Mouse (Mus musculus): Measurements from ENCODE around the gene Krtap28-13. TPM values are rescaled to one million over a fixed set of nuclear protein-coding genes. Genes with fewer than 3 reads are reported as not detected.

The Krtap28-13 gene
- polyA plus RNA-seq (2012; rRNA removed): not detected in 2 replicates

- no peak for DNase-seq (ENCODE audit: low spot score)
Observed at GRCm38 (mm10) chr1:83060643-83061042, at the start of gene Krtap28-13. Gene Krtap28-13 (plus strand): TSS chr1:83060930.

GRCm38 (mm10) chr1:83014477-83014876, 46.3 kb upstream of the Krtap28-13 start:
- DNase-seq (ENCODE audit: low spot score): no peak

GRCm38 (mm10) chr1:83015329-83015879, 45.3 kb upstream of the Krtap28-13 start:
- DNase-seq (ENCODE audit: low spot score): no peak

GRCm38 (mm10) chr1:83016556-83016955, 44.2 kb upstream of the Krtap28-13 start:
- DNase-seq (ENCODE audit: low spot score): no peak

- DNase-seq (ENCODE audit: low spot score): no peak
Observed at GRCm38 (mm10) chr1:83031950-83032349, 28.8 kb upstream of the Krtap28-13 start.

GRCm38 (mm10) chr1:83032508-83032907, 28.2 kb upstream of the Krtap28-13 start:
- no peak for DNase-seq (ENCODE audit: low spot score)

GRCm38 (mm10) chr1:83034509-83034908, 26.2 kb upstream of the Krtap28-13 start:
- no peak for DNase-seq (ENCODE audit: low spot score)

GRCm38 (mm10) chr1:83036892-83037667, 23.6 kb upstream of the Krtap28-13 start:
- DNase-seq (ENCODE audit: low spot score): no peak

- no peak for DNase-seq (ENCODE audit: low spot score)
Observed at GRCm38 (mm10) chr1:83038109-83038672, 22.5 kb upstream of the Krtap28-13 start, which contains the start of gene Slc19a3. Gene Slc19a3 (minus strand): TSS chr1:83038448.

- DNase-seq (ENCODE audit: low spot score): no peak
Observed at GRCm38 (mm10) chr1:83039080-83039479, 21.6 kb upstream of the Krtap28-13 start.

GRCm38 (mm10) chr1:83042380-83042779, 18.4 kb upstream of the Krtap28-13 start, which contains the start of gene Krtap28-10:
Gene Krtap28-10 (minus strand): TSS chr1:83042480.
- no peak for DNase-seq (ENCODE audit: low spot score)

- DNase-seq (ENCODE audit: low spot score): no peak
Observed at GRCm38 (mm10) chr1:83044882-83045427, 15.8 kb upstream of the Krtap28-13 start, which contains the start of gene Gm47969. Gene Gm47969 (plus strand): TSS chr1:83044932.

- no peak for DNase-seq (ENCODE audit: low spot score)
Observed at GRCm38 (mm10) chr1:83058481-83058880, 2.2 kb upstream of the Krtap28-13 start.

- DNase-seq (ENCODE audit: low spot score): no peak
Observed at GRCm38 (mm10) chr1:83059278-83059677, 1.5 kb upstream of the Krtap28-13 start, which contains the start of gene A030005K14Rik. Gene A030005K14Rik (minus strand): TSS chr1:83059378.

GRCm38 (mm10) chr1:83064851-83065250, 4.1 kb downstream of the Krtap28-13 start:
- DNase-seq (ENCODE audit: low spot score): no peak

- DNase-seq (ENCODE audit: low spot score): no peak
Observed at GRCm38 (mm10) chr1:83066577-83066976, 5.8 kb downstream of the Krtap28-13 start.

GRCm38 (mm10) chr1:83067205-83067604, 6.5 kb downstream of the Krtap28-13 start:
- no peak for DNase-seq (ENCODE audit: low spot score)

GRCm38 (mm10) chr1:83075526-83076189, 14.9 kb downstream of the Krtap28-13 start:
- DNase-seq (ENCODE audit: low spot score): no peak

- DNase-seq (ENCODE audit: low spot score): no peak
Observed at GRCm38 (mm10) chr1:83076190-83076917, 15.6 kb downstream of the Krtap28-13 start.

- DNase-seq (ENCODE audit: low spot score): no peak
Observed at GRCm38 (mm10) chr1:83077016-83077415, 16.3 kb downstream of the Krtap28-13 start.

- DNase-seq (ENCODE audit: low spot score): no peak
Observed at GRCm38 (mm10) chr1:83084790-83085189, 24.1 kb downstream of the Krtap28-13 start.
